Mouse (Mus musculus) heart, postnatal 4 days (tissue): ENCODE data around the gene Hist2h2bb. TPM values are rescaled to one million over a fixed set of nuclear protein-coding genes. Genes with fewer than 3 reads are reported as not detected.
A peak's percentile ranks its signal among the peaks of the same experiment; 100 is the strongest.
"Not testable (repeated sequence)": the region's sequence is repeated elsewhere in the genome, so short reads cannot be mapped to it uniquely, and the experiment has no call there.

Experiments
- DNase-seq: peaks from one replicate; pipeline ENCODE4 v3.0.0; 2021
- total RNA-seq, 2 experiments: library from RNA; stranded (reverse); gene quantifications; 2 replicates each; pipeline ENCODE4 v1.2.3; 2021

Hist2h2bb gene
- total RNA-seq, 2 experiments from 2014 or later = 767 to 799 TPM

- DNase-seq = peak; percentile 52
Observed at GRCm38 (mm10) chr3:96263558-96264403, 5.8 kb upstream of the Hist2h2bb start.

GRCm38 (mm10) chr3:96264404-96264949, 5.1 kb upstream of the Hist2h2bb start:
- no peak for DNase-seq

DNA sequence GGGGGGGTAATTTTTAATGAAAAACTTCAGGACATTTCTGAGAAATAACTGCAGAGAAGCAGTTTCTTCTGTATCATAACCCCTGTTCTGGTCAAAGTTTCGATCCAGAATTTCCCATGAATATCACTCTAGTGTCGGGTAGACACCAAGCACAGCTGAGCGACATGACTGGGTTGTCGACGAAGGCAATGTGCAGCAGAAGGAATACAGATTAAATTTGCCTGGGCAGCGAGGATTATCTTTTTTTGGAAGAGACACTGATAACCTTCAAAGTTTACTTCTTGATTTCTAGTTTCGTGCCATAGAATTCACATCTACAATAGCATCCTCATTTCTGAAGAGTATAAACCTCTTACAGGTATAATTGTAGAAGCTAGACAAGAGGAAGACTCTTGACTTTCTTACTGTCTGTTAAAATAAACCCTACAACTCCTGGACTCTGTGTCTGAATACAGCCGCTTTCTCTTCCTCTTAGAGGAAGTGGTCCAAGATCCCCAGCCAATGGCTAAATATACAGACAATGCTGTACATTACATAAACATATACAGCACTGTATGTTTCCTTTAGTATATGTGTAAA, 3.3 kb upstream of the Hist2h2bb start:
- DNase-seq = no peak

DNA sequence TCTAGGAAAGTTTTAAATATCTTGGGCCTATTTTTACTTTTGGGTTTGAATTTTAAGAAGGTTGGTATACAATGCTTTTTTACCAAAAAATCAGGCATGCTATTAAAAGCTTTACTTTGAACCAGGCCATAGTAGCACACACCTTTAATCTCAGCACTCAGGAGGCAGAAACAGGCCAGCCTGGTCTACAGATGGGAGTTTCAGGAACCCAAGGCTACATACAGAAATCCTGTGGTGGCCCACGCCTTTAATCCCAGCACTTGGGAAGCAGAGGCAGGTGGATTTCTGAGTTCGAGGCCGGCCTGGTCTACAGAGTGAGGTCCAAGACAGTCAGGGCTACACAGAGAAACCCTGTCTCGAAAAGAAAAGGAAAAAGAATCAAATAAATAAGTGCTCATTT, 2.0 kb upstream of the Hist2h2bb start:
- no peak for DNase-seq

DNA sequence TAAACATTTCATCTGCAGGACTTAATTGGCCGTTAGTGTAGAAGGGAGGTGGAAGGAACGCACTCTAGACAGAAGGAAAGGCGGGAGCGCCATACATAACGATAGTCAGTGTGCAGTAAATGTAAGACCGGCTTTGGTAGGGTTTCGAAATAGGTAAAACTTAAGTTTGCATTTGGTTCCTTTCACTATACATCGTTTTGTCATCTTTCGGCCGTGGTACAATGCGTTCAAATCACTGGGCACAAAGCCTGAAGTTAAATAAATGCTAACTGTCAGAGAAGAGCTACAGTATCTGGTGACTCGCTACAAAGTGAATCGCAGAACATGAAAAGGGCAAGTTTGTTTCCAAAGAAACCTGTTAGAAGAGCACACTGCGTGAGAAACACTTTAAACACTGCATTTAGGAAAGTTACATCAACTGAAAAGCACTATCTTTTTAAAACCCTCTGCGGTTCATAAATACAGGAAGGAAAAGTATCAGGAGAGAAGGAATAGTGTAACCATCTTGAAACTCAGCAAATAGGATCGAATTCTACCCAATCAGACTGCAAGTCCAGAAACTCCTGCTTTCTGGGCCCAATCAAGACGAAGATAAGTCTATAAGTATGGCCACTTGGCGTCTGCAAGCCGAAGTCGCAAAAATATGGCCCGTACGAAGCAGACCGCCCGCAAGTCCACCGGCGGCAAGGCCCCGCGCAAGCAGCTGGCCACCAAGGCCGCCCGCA, 1.3 kb upstream of the Hist2h2bb start, which contains the start of gene Hist2h3b:
Gene Hist2h3b (plus strand): TSS at position 604 of the 725 bp plus-strand sequence.
- DNase-seq = peak; percentile 78

DNA sequence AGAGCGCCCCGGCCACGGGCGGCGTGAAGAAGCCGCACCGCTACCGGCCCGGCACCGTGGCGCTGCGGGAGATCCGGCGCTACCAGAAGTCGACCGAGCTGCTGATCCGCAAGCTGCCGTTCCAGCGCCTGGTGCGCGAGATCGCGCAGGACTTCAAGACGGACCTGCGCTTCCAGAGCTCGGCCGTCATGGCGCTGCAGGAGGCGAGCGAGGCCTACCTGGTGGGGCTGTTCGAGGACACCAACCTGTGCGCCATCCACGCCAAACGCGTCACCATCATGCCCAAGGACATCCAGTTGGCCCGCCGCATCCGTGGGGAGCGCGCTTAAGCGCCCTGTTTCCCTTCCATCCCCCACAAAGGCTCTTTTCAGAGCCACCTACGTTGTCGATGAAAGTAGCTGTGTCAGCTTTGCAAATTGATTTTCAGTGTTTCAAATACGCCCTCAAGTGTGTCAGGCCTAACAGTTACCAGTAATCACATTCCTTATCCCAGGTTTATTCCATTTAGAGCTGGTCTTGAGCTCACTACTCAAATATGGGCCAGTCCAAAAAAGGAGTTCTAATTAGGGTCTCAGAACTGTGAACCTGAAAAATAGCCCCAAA, 675 bp upstream of the Hist2h2bb start:
- not testable (repeated sequence) for DNase-seq

DNA sequence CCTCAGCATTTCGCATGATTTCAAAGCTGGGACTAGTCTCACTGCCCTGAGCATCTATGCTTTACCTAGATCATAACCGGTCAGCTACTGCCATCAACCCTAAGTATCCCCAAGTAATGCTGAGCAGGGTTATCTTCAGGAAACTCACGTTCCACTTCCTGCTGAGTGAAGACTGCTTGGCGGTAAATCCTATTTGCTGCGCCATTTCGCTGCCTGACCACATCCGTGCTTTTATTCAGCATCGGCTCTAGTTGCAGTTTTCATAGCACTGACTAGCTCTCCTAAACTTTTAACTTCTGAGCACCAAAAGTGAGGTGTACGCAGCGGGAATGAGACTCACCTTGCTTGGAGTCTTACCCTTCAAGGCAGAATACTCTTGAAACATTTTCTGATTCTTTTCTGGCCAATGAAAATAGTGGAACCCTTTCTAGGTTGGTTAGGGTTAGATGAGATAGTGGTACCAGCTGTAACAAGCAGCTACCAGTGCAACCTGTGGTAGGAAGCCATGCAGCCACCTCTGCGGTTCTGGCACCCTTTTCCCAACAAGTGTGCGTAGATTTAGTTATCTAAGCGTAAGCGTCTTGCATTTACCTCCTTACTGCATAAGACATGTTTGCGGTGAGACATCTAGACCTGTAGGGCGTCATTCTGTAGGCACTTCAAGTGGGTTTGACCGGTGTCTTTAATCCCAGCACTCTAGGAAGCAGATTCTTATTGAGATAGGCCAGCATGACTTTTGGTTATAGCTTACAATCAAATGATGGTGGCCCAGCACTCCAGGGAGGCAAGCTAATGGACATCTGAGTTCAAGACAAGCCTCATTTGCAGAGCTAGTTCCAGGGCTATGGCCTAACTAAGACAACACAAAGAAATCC, 4.3 kb downstream of the Hist2h2bb start:
- DNase-seq = no peak

DNA sequence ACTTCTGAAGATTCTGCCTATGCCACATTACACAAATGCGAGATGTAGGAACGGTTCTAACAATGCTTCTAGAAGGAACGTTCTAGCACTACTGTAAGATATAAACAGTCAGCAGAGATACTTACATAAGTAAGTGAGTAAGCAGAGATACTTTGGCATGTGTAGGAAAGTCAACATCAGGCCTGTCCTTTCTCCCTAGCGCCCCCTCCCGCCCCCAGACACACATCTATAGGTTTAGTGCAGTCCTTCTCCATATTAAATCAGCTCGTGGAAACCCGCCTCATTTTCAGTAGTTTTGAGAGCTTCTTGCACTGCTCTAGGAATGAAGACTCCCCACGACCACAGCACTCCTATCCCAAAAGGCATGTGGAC, 7.9 kb downstream of the Hist2h2bb start:
- DNase-seq = peak; percentile 49

- DNase-seq = peak; percentile 96
Observed at GRCm38 (mm10) chr3:96277800-96278624, 8.5 kb downstream of the Hist2h2bb start.

DNA sequence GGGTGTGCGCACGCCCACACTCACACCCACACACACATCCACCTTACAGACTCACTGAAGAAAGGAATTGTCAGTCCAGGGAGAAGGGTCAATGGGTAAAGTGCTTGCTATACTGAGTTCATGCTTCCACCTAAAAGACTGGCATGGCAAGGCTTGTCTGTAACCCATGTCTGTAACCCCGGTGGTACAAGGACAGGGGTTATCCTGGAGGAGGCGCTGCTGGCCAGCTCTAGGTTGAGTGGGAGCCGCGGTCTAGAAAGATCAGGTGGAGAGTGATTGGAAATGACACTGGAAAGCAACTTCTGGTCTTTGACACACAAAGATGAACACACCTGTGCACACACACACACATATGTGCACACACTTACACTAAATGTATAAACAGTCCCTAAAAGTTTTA, 11.1 kb downstream of the Hist2h2bb start:
- DNase-seq = no peak

DNA sequence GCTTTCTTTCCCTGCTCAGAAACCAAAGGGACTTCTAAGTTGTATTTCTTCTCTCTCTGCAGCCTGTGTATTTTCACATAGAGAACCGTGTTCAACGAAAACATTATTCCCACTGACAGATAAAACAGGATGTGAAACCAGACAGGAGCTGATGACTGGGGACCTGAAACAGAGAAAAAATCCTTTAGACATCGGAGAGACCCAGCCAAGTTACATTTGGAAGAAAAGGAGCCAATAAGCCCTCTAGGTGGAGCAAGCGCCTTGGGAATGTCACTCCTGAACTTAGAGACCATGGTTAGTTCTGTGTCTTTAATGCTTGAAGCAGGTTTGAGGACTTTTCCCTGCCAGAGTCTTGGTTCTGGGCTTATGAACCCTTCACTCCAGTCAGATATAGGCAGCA, 14.9 kb downstream of the Hist2h2bb start:
- DNase-seq = peak; percentile 41

- not testable (repeated sequence) for DNase-seq
Observed at GRCm38 (mm10) chr3:96287334-96287733, 17.8 kb downstream of the Hist2h2bb start.

DNA sequence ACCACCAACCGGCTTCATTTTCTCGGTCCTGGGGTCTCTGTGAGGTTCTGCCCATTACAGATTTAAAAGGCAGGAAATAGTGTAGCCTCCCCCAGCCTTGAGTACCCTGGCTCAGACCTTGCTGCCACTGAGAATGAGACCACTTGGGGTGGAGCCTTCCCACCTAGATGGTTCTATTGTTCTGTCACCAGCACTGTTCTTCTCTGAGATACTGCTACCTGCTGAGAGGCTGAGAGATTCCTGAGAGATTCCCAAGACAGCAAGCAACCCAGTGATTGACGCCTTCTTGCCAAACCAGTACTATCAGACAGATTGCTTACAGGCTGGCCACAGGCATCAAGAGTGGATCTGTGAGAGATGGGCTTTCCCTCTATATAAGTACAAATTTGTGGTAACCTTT, 19.6 kb downstream of the Hist2h2bb start:
- DNase-seq = no peak

DNA sequence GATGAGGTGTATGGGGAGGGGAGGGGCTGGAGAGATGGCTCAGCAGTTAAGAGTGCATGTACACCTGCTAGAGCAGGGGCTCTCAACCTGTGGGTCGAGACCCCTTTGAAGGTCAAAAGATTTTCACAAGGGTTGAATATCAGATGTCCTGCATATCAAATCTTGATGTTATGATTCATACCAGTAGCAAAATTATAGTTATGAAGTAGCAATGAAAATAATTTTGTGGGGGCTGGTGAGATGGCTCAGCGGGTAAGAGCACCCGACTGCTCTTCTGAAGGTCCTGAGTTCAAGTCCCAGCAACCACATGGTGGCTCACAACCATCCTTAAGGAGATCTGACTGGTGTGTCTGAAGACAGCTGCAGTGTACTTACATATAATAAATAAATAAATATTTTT, 21.2 kb downstream of the Hist2h2bb start:
- DNase-seq = not testable (repeated sequence)

DNA sequence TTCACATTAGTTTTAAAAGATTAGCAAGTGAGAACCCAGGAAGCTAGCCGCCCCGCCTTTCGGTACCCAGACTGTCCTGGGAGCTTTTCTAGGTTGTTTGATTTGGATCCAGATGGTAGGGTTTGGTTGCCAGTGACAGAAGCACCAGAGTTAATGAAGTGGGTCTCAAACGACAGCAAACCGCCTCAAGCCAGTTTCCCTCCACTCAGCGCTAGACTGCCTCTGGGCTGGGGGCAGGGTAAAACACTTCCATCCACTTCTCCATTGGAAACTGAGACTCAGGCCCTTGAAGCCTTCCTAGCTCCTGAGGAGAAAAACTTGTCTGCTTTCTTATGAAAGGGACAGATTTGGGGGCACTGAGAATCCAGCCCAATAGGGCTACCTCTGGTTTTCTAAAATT, 23.1 kb downstream of the Hist2h2bb start:
- DNase-seq = no peak

- no peak for DNase-seq
Observed at GRCm38 (mm10) chr3:96293368-96293767, 23.8 kb downstream of the Hist2h2bb start.

- DNase-seq = no peak
Observed at GRCm38 (mm10) chr3:96293787-96294186, 24.2 kb downstream of the Hist2h2bb start, which contains the start of gene Fcgr1. Gene Fcgr1 (minus strand): TSS chr3:96293969.

DNA sequence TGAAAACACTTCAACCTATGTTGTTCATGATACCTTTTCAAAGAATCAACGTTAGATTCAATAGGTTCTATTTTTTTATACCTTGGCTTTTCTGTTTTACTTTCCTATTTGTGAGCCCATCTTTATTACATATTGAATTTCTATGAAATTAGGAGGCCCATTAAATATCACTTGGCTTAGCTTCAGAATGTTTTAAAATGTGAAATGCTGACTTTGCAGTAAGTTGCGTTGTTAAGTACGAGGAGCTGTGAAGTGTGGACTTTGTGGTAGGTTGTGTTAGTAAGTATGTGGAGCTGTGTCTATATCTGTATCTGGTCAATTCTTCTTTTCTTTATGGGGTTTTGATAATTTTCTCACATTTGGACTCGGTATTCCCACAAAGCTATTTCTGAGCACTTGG, 28.8 kb downstream of the Hist2h2bb start:
- no peak for DNase-seq

- DNase-seq = no peak
Observed at GRCm38 (mm10) chr3:96299562-96299961, 30.0 kb downstream of the Hist2h2bb start.

GRCm38 (mm10) chr3:96300706-96301529, 31.4 kb downstream of the Hist2h2bb start:
- no peak for DNase-seq
